Mouse (Mus musculus): ENCODE measurements around the gene Josd2.
A peak's percentile ranks its signal among the peaks of the same experiment; 100 is the strongest.

Gene Josd2

GRCm38 (mm10) chr7:44472558-44472885, 4.7 kb downstream of the Josd2 start:
- no peak for DNase-seq (ENCODE audit: low spot score)

DNA sequence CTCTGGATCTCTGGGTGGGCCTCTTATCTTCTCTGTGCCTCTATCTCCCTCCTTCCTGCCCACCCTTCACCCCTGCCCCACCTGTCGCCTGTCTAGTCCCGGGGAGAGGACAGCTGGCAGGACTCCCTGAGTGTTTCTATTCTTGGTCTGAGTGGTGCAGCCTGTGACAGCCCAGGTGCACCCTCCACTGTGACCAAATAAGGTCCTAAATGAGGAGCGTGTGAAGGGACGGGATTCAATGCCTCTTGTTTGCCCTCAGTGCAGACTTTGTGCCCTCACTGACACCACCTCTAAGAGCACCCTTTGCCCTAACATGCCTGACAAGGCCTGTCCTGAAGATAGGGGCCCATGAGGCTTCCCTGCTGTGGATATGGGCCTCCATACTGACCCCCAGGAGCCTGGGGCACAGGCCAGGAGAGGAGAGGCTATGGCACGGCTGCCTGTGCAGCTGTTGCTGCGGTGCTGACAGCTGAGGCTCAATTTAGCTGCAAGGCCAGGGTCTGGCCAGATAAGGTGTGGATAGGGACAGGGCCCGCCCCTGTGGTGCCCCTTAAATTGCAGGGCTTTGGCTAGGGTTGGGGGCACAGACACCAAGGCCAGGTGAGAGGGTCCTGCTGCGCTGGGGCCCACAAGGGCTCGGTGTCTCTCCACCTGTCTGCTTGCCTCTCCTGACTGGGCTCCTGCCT, 5.3 kb downstream of the Josd2 start:
- DNase-seq (ENCODE audit: low spot score), result no peak

DNA sequence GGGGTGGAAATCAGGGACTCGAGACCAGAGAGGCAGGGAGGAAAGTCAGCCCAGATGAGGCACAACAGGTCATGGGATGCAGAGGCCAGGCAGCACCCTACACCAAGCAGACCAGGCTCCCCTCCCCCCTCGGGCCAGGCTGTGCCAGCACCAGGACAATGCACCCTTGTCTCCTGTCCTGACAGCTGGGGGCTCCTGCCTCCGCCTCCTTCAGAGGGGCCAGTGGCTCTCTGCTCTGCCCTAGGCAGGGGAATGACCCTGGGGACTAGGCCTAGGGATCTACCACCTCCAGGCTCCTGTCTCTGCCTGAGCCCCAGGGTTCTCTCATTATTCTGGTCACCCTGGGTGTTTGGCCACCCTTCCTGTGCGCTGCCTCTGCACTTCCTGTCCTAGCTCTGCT, 6.6 kb downstream of the Josd2 start:
- DNase-seq (ENCODE audit: low spot score), result no peak

DNA sequence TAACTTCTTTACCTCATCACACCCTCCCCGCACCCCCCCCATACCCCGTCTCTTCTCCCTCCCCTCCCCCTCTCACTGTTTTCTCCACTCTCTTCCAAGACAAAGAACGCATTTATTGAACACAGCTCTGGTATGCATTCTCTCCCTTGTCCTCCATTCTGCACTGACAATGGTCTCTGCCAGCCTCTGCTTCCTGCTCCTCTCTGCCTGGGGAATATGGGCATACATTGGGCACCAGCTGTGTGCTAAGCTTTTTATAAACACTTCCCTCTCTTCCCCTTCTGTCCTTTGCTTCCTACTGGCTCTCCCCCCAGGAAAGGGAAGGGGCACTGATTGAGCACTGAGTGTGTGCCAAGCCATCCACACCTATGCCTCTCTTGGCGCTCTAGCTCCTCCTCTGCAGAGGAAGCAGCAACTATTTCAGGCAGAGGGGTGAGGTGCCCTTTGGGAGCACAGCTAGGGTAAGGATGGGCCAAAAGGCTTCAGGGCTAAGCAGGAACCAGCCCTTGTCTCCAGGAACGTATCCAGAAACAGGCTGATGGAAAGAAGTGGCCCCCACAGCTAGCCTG, 7.3 kb downstream of the Josd2 start:
- DNase-seq (ENCODE audit: low spot score), result no peak

GRCm38 (mm10) chr7:44482836-44483435, 15.2 kb downstream of the Josd2 start:
- peak; percentile 83 for DNase-seq (ENCODE audit: low spot score)

DNA sequence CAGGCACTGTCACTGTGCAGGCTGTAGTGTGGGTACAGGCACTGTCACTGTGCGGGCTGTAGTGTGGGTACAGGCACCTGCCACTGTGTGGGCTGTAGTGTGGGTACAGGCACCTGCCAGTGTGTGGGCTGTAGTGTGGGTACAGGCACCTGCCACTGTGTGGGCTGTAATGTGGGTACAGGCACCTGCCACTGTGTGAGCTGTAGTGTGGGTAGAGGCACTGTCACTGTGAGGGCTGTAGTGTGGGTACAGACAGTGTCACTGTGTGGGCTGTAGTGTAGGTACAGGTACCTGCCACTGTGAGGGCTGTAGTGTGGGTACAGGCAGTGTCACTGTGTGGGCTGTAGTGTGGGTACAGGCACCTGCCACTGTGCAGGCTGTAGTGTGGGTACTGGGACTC, 16.3 kb downstream of the Josd2 start:
- DNase-seq (ENCODE audit: low spot score), result no peak

DNA sequence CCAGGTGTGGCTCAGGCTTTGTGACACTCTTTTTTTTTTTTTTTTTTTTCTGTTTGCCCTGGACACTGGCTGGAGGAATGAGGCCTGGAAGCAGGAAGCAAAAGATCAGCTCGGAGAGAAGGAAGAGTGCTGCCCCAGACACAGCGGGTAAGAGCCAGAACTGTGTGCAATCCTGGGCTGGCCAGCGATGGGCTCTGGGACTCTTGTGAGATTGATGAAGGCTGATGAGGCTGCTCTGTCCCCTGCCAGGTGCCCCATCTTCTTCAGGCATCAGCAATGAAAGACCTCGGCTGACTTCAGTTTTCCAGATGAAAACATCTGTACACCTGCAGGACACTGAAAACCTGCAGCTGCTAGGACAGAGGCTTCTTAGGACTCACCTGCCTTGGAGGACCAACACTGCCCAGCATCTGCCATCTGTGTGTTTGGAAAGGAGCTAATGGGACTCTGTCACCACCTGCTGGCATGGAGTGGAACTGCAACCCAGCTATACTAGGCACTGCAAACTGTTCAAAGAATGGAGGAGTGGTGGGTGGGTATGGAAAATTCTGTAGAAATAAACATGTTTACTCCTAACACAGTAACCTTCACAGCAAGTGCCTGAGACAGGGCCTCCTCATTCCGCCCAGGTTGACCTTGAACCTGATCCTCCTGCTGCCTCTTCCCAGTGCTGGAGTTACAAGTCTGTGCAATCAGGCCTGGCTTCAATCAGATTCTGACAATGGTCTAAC, 17.2 kb downstream of the Josd2 start:
- peak; percentile 86 for DNase-seq (ENCODE audit: low spot score)

DNA sequence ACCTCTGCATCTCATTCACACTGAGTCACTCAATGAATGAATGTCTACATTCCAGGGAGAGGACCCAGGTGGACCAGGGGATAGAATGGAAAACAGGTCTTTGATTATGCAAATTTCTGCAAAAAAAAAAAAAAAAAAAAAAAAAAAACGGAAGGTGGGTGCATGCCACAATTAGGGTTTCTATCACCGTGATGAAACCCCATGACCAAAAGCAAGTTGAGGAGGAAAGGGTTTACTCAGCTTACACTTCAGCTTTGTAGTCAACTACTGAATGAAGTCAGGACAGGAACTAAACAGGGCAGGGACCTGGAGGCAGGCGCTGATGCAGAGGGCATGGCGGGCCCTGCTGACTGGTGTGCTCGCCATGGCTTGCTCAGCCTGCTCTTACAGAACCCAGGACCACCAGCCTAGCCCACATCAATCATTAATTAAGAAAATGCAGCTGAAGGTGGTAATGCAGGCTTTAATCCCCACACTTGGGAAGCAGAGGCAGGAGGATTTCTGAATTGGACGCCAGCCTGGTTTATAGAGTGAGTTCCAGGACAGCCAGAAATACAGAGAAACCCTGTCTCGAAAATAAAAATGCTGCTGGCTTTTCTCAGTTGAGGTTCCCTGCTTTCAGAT, 17.9 kb downstream of the Josd2 start:
- DNase-seq (ENCODE audit: low spot score), result no peak

DNA sequence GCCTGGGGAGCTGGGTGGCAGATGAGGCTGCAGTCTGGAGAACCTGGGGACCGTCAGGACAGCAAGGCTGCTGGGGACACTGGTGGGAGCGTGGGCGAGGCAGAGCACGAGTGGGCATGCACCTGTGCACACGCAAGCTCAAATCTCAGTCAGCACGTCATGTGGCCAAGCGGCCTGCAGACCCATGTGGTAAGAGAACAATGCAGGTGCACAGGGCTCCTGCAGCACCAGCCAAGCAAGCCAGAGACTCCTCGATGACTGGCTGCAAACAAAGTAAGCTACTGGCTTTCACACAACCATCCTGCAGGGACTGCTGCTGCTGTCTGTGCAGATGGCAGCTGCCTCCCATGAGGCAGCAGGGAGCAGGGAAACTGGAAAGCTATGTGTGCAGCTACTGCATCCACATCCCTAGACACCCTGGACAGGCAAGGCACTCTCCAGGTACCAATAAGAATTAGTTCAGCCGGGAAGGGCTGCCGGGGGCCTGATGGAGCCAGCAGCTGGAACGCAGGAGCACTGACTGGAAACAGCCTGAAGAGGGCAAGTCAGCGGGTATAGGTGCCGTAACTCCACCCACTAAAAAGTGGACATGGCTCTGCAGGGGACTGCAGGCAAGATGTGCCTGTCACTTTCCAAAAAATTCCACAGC, 19.3 kb downstream of the Josd2 start:
- DNase-seq (ENCODE audit: low spot score), result no peak

DNA sequence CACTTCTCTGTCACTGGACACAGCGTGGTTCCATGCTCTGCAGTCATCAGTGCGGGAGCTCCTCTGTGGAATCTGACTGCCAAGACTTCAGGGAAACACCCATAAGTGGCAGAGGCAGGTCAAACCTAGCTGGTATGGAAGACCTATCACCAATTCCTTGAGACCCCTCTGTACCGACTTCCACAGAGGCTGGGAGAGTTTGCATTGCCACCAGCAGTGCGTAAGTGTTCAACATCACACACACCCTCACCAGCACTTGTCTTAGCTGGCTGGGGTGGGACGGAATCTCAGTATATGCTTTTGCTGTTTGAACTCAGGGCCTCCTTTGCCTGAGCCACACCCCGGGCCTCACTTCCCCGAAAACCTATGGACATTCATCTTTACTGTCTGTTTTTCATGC, 20.2 kb downstream of the Josd2 start:
- DNase-seq (ENCODE audit: low spot score), result no peak

DNA sequence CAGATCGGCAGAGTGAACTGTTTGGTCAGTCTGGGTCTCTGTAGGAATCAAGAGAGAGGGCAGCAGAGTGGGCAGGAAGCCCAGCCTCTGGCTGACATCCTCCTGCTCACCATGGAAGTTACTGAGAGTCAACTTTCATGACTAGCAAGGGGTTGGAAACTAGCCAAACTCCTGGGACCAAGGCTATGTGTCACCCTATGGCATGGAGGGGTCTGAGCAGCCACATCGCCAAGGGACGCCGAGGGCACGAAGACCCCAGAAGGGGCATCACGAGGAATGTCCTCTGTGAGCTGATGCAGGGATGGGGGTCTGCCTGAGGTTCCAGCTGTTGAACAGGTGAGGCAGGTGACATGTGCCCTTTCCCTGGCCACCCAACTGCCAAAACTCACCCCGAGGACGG, 20.8 kb downstream of the Josd2 start:
- DNase-seq (ENCODE audit: low spot score), result no peak

- no peak for DNase-seq (ENCODE audit: low spot score)
Observed at GRCm38 (mm10) chr7:44490281-44490680, 22.5 kb downstream of the Josd2 start.

DNA sequence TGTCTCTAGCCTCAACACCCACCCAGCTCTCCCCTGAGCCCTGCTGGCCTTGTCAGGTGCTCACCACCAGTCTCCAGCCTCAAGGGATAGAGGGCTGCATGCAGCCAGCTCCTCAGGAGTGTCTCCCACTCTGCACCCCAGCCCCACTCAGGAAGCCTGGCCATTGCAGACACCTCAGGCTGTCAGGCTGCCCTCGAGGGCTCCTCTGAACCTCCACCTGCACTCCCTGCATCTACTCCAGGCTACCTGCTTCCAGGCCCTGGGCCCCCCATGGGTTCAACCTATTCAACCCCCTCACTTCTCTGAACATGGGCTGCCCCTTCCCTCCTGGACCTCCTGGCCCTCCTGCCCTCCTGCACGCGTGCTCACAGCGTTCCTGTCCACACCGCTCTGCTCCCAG, 23.6 kb downstream of the Josd2 start:
- no peak for DNase-seq (ENCODE audit: low spot score)

DNA sequence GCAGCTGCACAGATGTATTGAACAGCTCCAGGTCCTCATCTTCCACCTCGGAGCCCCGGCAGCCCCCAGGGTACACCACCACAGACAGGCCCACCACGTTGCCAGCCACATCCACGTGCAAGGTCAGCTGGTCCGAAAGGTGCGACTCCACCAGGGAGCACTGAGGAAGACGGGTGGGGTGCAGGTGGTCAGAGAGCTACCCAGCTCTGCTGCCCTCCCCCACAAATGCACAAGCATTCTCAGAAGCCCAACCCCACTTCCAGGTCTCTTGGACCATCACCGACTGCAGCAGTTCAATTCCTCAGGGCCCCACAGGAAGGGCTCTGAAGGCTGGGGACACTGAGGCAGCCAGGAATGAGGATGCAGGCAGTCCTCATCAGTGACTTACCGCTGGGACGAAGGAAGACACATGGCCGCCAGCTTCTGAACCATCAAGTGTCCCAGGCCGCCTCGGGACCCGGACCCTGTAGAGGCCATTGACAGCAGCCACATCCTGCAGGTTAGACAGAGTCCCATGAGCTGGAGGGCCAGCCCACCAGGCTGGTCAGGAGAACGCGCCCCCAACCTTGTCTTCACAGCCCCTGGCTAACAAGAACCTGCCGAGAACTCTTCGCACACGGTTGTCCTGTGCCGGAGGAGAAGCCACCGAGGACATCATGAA, 24.5 kb downstream of the Josd2 start:
- DNase-seq (ENCODE audit: low spot score), result no peak

DNA sequence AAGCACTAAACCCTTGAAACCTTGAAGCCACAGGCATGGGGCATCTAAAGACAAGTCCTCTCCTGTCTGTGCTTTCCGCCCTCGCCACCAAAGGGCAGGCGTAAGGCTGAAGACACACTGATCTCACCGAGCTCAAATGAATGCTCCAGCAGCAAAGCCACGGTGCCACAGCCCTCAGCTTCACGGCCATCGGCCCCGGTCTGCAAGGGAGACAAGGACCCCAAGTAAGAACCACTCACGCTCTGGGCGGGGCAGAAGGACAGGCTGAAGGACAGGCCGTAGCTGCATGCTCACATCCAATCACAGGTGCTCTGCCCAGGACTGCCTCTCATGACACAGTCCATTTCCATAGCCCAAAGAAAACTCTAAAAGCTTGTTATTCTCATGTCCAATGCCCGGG, 26.9 kb downstream of the Josd2 start:
- no peak for DNase-seq (ENCODE audit: low spot score)

- no peak for DNase-seq (ENCODE audit: low spot score)
Observed at GRCm38 (mm10) chr7:44495086-44495485, 27.3 kb downstream of the Josd2 start.

- peak; percentile 100 for DNase-seq (ENCODE audit: low spot score)
Observed at GRCm38 (mm10) chr7:44495992-44496770, 28.4 kb downstream of the Josd2 start, which contains the start of the genes Emc10 and Fam71e1. Gene Emc10, minus strand, starts transcription at chr7:44496529. Gene Fam71e1, plus strand, starts transcription at chr7:44496581.

DNA sequence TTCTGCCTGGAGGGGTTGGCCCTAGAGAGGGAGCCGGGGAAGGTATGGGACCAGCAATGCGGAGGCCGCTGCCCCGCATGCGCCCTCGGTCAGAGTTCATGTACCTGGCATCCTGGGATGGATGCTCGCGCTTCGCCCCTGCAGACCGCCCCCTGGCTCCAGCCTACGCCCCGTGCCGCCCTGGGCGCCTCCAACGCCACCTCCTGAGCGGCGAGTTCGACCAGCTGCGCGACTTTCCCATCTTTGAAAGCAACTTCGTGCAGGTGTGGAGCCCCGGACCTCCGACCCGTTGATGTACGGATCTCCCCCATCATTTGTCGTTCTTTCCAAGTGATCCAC, 29.0 kb downstream of the Josd2 start:
- no peak for DNase-seq (ENCODE audit: low spot score)

DNA sequence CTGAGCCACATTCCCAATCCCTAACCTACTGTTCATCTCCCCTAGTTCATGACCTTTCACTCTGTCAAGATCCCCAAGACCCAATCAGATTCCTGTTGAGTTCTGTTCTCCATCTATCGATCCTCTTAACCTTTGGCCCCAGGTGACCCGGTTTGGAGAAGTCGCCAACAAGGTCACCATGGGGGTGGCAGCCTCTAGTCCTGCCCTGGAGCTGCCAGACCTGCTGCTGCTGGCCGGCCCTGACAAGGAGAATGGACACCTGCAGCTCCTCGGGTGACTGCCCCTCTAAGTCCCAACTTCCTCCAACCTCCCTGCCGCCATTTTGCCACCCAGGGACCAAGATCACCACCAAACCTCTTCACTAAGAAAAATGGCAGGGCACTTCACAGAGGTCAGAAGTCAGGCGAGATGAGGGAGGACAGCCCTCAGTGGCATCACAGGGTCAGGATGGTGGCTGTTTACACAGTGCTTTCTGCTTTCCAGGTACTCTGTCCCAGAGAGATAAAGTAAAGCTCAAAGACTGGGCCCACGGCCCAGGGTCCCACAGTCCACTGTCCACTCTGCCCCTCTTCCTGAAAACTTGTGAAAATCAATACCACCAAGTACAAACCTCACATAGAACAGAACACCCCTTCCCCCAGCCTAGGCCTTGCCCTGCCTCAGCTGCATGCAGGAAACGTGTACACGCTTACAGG, 29.7 kb downstream of the Josd2 start:
- no peak for DNase-seq (ENCODE audit: low spot score)

- no peak for DNase-seq (ENCODE audit: low spot score)
Observed at GRCm38 (mm10) chr7:44498922-44499321, 31.1 kb downstream of the Josd2 start.

Data from c-Kit-positive CD71-positive TER-119-positive erythroid progenitor cells, embryonic 14.5 days (primary cell).